Mouse (Mus musculus): ENCODE results near the gene Ksr2.

DNA sequence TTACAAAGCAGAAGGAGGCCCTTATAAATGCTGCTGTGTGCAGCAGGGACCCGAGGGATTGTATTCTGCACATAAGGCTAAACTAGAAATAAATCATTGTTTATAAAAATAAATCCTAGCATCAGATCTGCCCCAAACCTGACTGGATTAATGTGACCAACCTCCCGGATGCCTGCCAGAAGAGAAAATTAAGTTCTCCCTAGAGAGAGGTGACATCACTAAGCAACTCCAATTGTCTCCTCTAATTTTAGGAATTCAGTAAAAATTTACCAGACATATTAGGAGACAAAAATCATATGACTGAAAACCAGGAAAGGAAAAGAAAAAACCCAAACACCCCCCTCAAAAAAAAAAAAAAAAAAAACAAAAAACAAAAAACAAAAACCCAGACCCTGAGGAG, 221.4 kb downstream of the Ksr2 start:
- TF ChIP-seq CTCF (IDR thresholded peaks at IDR 0.05; ENCODE audit: extremely low read depth, insufficient read depth, low read length) (no peak), POLR2A (IDR thresholded peaks at IDR 0.05; ENCODE audit: extremely low read depth, insufficient read depth, low read length) (no peak)
